Mouse (Mus musculus) thymus, adult 2 months (tissue): ENCODE measurements around the gene Larp4.

ENCODE experiments used
- CTCF ChIP-seq: fragments of 200-500 bp; IDR thresholded peaks from 2 replicates; pipeline ENCODE4 v1.5.1; 2012; ENCODE audit warnings: mild to moderate bottlenecking, control low read depth, low read length, moderate library complexity, borderline replicate concordance; ENCODE audit not compliant: control insufficient read depth, poor library complexity, insufficient read depth; ENCODE audit errors: extremely low read depth
- POLR2A ChIP-seq: fragments of 200-500 bp; IDR thresholded peaks from 2 replicates; pipeline ENCODE4 v1.6.1; 2012; ENCODE audit warnings: mild to moderate bottlenecking, low read length, control low read depth, moderate library complexity; ENCODE audit not compliant: control insufficient read depth, poor library complexity, insufficient read depth; ENCODE audit errors: extremely low read depth

- TF ChIP-seq CTCF: no peak
- TF ChIP-seq POLR2A: no peak
These were observed 4.6 kb upstream of the Larp4 start for GRCm38 (mm10) chr15:99965103-99965775.
